Comparison of ENCODE assay signal across 9 mouse cellular contexts in genomic region chr5:52565214-52565812, GRCm38 (mm10). TPM values are rescaled to one million over a fixed set of nuclear protein-coding genes. Genes with fewer than 3 reads are reported as not detected.
DNase-seq lines count a peak whose midpoint lies in the region; ATAC-seq and TF ChIP-seq lines count a peak whose summit lies in the region.
"Had no signal": no experiment of that assay in that cellular context is flagged by ENCODE, and none has a peak within 500 bp of the region (broad histone marks: within the 10 kb centered on the region; RNA-seq: fewer than 3 reads in every experiment).

No protein-coding gene starts in this region.

- peak overlapping the region; percentile 52 for H3K4me3 ChIP-seq in left cerebral cortex, adult 2 months
- H3K4me3 ChIP-seq in embryonic facial prominence, embryonic 15.5 days (replicated peaks), result peak overlapping the region; percentile 59
- peak overlapping the region; percentile 63 for H3K4me3 ChIP-seq in limb, embryonic 13.5 days
- peak overlapping the region; percentile 62 for H3K4me3 ChIP-seq in small intestine, adult 2 months (ENCODE audit: low read depth, low read length)

- H3K27me3 ChIP-seq in embryonic facial prominence, embryonic 15.5 days, result no peaks in the 10 kb centered on the region
- peaks cover 50% of the 10 kb centered on the region for H3K27me3 ChIP-seq in limb, embryonic 13.5 days
- peaks cover 17% of the 10 kb centered on the region for H3K27me3 ChIP-seq in small intestine, adult 2 months (ENCODE audit: control insufficient read depth, insufficient read depth, low read length)

- H3K36me3 ChIP-seq in embryonic facial prominence, embryonic 15.5 days, result no peaks in the 10 kb centered on the region
- H3K36me3 ChIP-seq in limb, embryonic 13.5 days, result no peaks in the 10 kb centered on the region
- no peaks in the 10 kb centered on the region for H3K36me3 ChIP-seq in small intestine, adult 2 months (ENCODE audit: control insufficient read depth, insufficient read depth, low read length)

- intact Hi-C loops in left cerebral cortex, adult 2 months (cut with DNase I), result loop anchor here (5.0 kb wide), 1 partner anchor 92 kb away; no protein-coding TSS in a partner anchor

- peak overlapping the region; percentile 96 for H3K4me2 ChIP-seq in embryonic facial prominence, embryonic 15.5 days (replicated peaks)
- H3K4me2 ChIP-seq in limb, embryonic 13.5 days (replicated peaks), result peak overlapping the region; percentile 93

- H3K9me3 ChIP-seq in embryonic facial prominence, embryonic 15.5 days (replicated peaks), result no peaks in the 10 kb centered on the region
- peaks cover 9% of the 10 kb centered on the region; the same call in 1 of the 2 replicates for H3K9me3 ChIP-seq in limb, embryonic 13.5 days

- peaks cover 17% of the 10 kb centered on the region for H3K4me1 ChIP-seq in embryonic facial prominence, embryonic 15.5 days
- H3K4me1 ChIP-seq in limb, embryonic 13.5 days, result peaks cover 18% of the 10 kb centered on the region
- no peaks in the 10 kb centered on the region for H3K4me1 ChIP-seq in small intestine, adult 2 months (ENCODE audit: control insufficient read depth, insufficient read depth, insufficient read length, low read length)

- no peak for DNase-seq in left cerebral cortex, adult 2 months (ENCODE audit: extremely low spot score in 1 of 2, low spot score in 2 of 2)
- no peak for DNase-seq in left cerebral cortex, adult 8-10 months (ENCODE audit: low spot score in 2 of 2)
- DNase-seq in layer of hippocampus, postnatal 25 days (ENCODE audit: extremely low spot score in 1 of 2, low spot score in 1 of 2), result no peak
- no peak for DNase-seq in left cerebral cortex, adult 18-20 months (ENCODE audit: low spot score in 2 of 2)
- no peak for DNase-seq in layer of hippocampus, adult 18-20 months (ENCODE audit: low spot score in 2 of 2)

- TF ChIP-seq POLR2A in small intestine, adult 2 months (IDR thresholded peaks at IDR 0.05; ENCODE audit: low read depth, low read length), result no peak

- TF ChIP-seq CTCF in left cerebral cortex, adult 2 months (IDR thresholded peaks at IDR 0.05), result no peak
- TF ChIP-seq CTCF in small intestine, adult 2 months (IDR thresholded peaks at IDR 0.05; ENCODE audit: extremely low read depth, insufficient read length, insufficient replicate concordance, low read depth, low read length), result no peak

- peak overlapping the region; percentile 50 for H3K9ac ChIP-seq in embryonic facial prominence, embryonic 15.5 days
- peak overlapping the region; percentile 71 for H3K9ac ChIP-seq in limb, embryonic 13.5 days

- WGBS in embryonic facial prominence, embryonic 15.5 days, result 3% methylated on average over 17 of the region's 17 CpGs
- 5% methylated on average over 17 of the region's 17 CpGs for WGBS in limb, embryonic 13.5 days
- WGBS in small intestine, adult 2 months, result 10% methylated on average over 17 of the region's 17 CpGs

- peak overlapping the region; percentile 70 for H3K27ac ChIP-seq in left cerebral cortex, adult 2 months
- peak overlapping the region; percentile 44; the same call in 1 of the 2 replicates for H3K27ac ChIP-seq in embryonic facial prominence, embryonic 15.5 days (replicated peaks)
- H3K27ac ChIP-seq in limb, embryonic 13.5 days, result no peak overlapping the region
- H3K27ac ChIP-seq in small intestine, adult 2 months (ENCODE audit: insufficient read depth, low read depth, low read length), result no peak overlapping the region
- H3K27ac ChIP-seq: macrophage had no signal

- peak; percentile 25; the same call in 1 of the 2 replicates for ATAC-seq in embryonic facial prominence, embryonic 15.5 days (ENCODE audit: insufficient number of reproducible peaks, low FRiP score, low TSS enrichment, low read depth)
- ATAC-seq in limb, embryonic 13.5 days (ENCODE audit: low FRiP score, low read depth), result peak; percentile 61

RNA-seq across cellular contexts. Expression of gene Lgi2, which starts 0.9 kb away (rescaled TPM):
- 10 to 100 TPM; 47.0 to 51.3 TPM for total RNA-seq in left cerebral cortex, adult 2 months (2021)
- 10 to 100 TPM; 53.1 to 72.8 (median 58.0) TPM for total RNA-seq in left cerebral cortex, adult 8-10 months (2022)
- polyA plus RNA-seq in embryonic facial prominence, embryonic 15.5 days (2015; fragmentation: Nextera tagmentation; extraction: Ambion mirVana), result 7.5 and 7.6 TPM in 2 replicates
- polyA plus RNA-seq in limb, embryonic 13.5 days (2015; fragmentation: Nextera tagmentation; extraction: Ambion mirVana), result 2.4 and 2.8 TPM in 2 replicates
- polyA plus RNA-seq in small intestine, adult 2 months (2012; rRNA removed), result 0.47 and 0.86 TPM in 2 replicates
- 10 to 100 TPM; 23.7 to 24.9 TPM for total RNA-seq in layer of hippocampus, postnatal 25 days (2021)
- 10 to 100 TPM; 45.5 to 51.1 TPM for total RNA-seq in left cerebral cortex, adult 18-20 months (2021)
- 10 to 100 TPM; 20.8 to 24.3 TPM for total RNA-seq in layer of hippocampus, adult 18-20 months (2021)
- polyA plus RNA-seq: macrophage had no signal

Comparison
In these comparisons a context has a peak if more than half of its experiments do, and no peak if none do; other contexts are left out.
1. H3K27ac ChIP-seq: peak in left cerebral cortex, adult 2 months (single experiment) and embryonic facial prominence, embryonic 15.5 days (single experiment); none in limb, embryonic 13.5 days (single experiment) and small intestine, adult 2 months (single experiment).
2. Peak in every context shown above with its lines, with median percentiles within 50 percentile points of each other: H3K4me3 ChIP-seq.